Mouse (Mus musculus) hindbrain, postnatal 0 days (tissue): ENCODE measurements at regions not wholly inside any gene's neighbourhood (a gene's known extent, or its start where the extent isn't known, plus 50 kb on each side); places are given as distances from the start of the nearest gene placed in this dataset.

Experiments
- ATAC-seq: fragments of 200-750 bp; cut with Nextera tagmentation; 2 replicates; pipeline ENCODE4 v1.8.0; 2017; ENCODE audit warnings: mild to moderate bottlenecking, moderate TSS enrichment, moderate library complexity
- DNase-seq: peaks from one replicate; pipeline ENCODE4 v3.0.0-alpha.2; 2015; ENCODE audit warnings: low spot score
- H3K27ac ChIP-seq: fragments of 300-500 bp; sonication (generic); 2 replicates; pipeline ENCODE4 v1.5.1; 2014; ENCODE audit warnings: mild to moderate bottlenecking
- H3K27me3 ChIP-seq: fragments of 300-500 bp; sonication (generic); 2 replicates; pipeline ENCODE4 v1.6.1; 2014; ENCODE audit warnings: low read length, mixed read lengths; ENCODE audit not compliant: insufficient read depth
- H3K36me3 ChIP-seq: fragments of 300-500 bp; sonication (generic); 2 replicates; pipeline ENCODE4 v1.6.1; 2014; ENCODE audit warnings: low read length, mixed read lengths; ENCODE audit not compliant: insufficient read depth
- H3K4me1 ChIP-seq: fragments of 300-500 bp; sonication (generic); 2 replicates; pipeline ENCODE4 v1.6.1; 2014; ENCODE audit warnings: antibody characterized with exemption, low read length, mixed read lengths; ENCODE audit not compliant: insufficient read depth
- H3K4me2 ChIP-seq: fragments of 300-500 bp; sonication (generic); 2 replicates; pipeline ENCODE4 v1.6.1; 2014; ENCODE audit warnings: low read depth, mild to moderate bottlenecking, low read length, moderate library complexity, mixed read lengths
- H3K4me3 ChIP-seq: fragments of 300-500 bp; sonication (generic); 2 replicates; pipeline ENCODE4 v1.5.1; 2014; ENCODE audit warnings: low read length
- H3K9ac ChIP-seq: fragments of 300-500 bp; sonication (generic); replicated peaks from 2 replicates; pipeline ENCODE4 v1.6.1; 2014; ENCODE audit warnings: mild to moderate bottlenecking, low read length, moderate library complexity, mixed read lengths
- H3K9me3 ChIP-seq: fragments of 300-500 bp; sonication (generic); 2 replicates; pipeline ENCODE4 v1.6.1; 2016; ENCODE audit warnings: low read length, mixed read lengths
- CTCF ChIP-seq: IDR thresholded peaks from 2 replicates; pipeline ENCODE4 v1.5.1; 2016; ENCODE audit warnings: antibody characterized with exemption, control low read depth, low read depth
- WGBS: fragments of 180-500 bp; shearing (Covaris S2); extraction: QIAGEN DNeasy Blood & Tissue Kit; methylation state at CpG from one replicate; pipeline ENCODE4 v1.1.7; 2014; 5-methylcytosine and 5-hydroxymethylcytosine counted together

GRCm38 (mm10) chr8:77826255-77826654 is 102.0 kb upstream of the Ednra start:
- 72% methylated on average over 2 of the region's 2 CpGs for WGBS
- no peak overlapping the region for H3K4me2 ChIP-seq

GRCm38 (mm10) chr8:77828079-77828478 is 103.8 kb upstream of the Ednra start:
- WGBS = 17% methylated on average over 7 of the region's 7 CpGs
- Histone ChIP-seq H3K9ac (no peak overlapping the region), H3K4me3 (no peak overlapping the region), H3K27me3 (no peaks in the 10 kb centered on the region), H3K36me3 (no peaks in the 10 kb centered on the region), H3K27ac (no peak overlapping the region), H3K4me2 (no peak overlapping the region), H3K9me3 (no peaks in the 10 kb centered on the region), H3K4me1 (no peaks in the 10 kb centered on the region)
- no peak for TF ChIP-seq CTCF
- DNase-seq (no peak), ATAC-seq (0 out of 2 replicates have a peak, but pooled peaks have one; percentile 24)

More at GRCm38 (mm10) chr8:77826255-77826654, 102.0 kb upstream of the Ednra start:
- H3K36me3 ChIP-seq = no peaks in the 10 kb centered on the region
- no peak for ATAC-seq
- no peak for DNase-seq
- no peaks in the 10 kb centered on the region for H3K9me3 ChIP-seq
- H3K4me1 ChIP-seq = no peaks in the 10 kb centered on the region
- H3K9ac ChIP-seq = no peak overlapping the region
- TF ChIP-seq CTCF = no peak
- H3K27me3 ChIP-seq = no peaks in the 10 kb centered on the region
- H3K27ac ChIP-seq = no peak overlapping the region
- no peak overlapping the region for H3K4me3 ChIP-seq

GRCm38 (mm10) chr8:77829126-77829748 is 105.0 kb upstream of the Ednra start:
- ATAC-seq (no peak), DNase-seq (no peak)
- TF ChIP-seq CTCF = no peak
- H3K4me1 ChIP-seq = no peaks in the 10 kb centered on the region
- WGBS = 61% methylated on average over 5 of the region's 5 CpGs
- no peak overlapping the region for H3K9ac ChIP-seq
- no peak overlapping the region for H3K4me2 ChIP-seq
- no peaks in the 10 kb centered on the region for H3K9me3 ChIP-seq
- no peaks in the 10 kb centered on the region for H3K36me3 ChIP-seq
- no peak overlapping the region for H3K4me3 ChIP-seq
- no peak overlapping the region for H3K27ac ChIP-seq
- H3K27me3 ChIP-seq = no peaks in the 10 kb centered on the region

- Histone ChIP-seq H3K4me1 (no peaks in the 10 kb centered on the region), H3K4me2 (no peak overlapping the region), H3K9me3 (no peaks in the 10 kb centered on the region), H3K27ac (no peak overlapping the region), H3K27me3 (no peaks in the 10 kb centered on the region), H3K9ac (no peak overlapping the region), H3K36me3 (no peaks in the 10 kb centered on the region), H3K4me3 (no peak overlapping the region)
- ATAC-seq (no peak), DNase-seq (no peak)
- 84% methylated on average over 5 of the region's 5 CpGs for whole genome bisulfite sequencing
- no peak for TF ChIP-seq CTCF
These were observed 105.5 kb upstream of the Ednra start for GRCm38 (mm10) chr8:77829764-77830163.

GRCm38 (mm10) chr8:77834283-77834682 is 110.0 kb upstream of the Ednra start:
- no peak for TF ChIP-seq CTCF
- 81% methylated on average over 6 of the region's 6 CpGs for WGBS
- H3K27me3 ChIP-seq = no peaks in the 10 kb centered on the region
- no peaks in the 10 kb centered on the region for H3K4me1 ChIP-seq
- H3K36me3 ChIP-seq = no peaks in the 10 kb centered on the region
- H3K9ac ChIP-seq = no peak overlapping the region
- H3K4me3 ChIP-seq = no peak overlapping the region
- H3K9me3 ChIP-seq = no peaks in the 10 kb centered on the region
- DNase-seq (no peak), ATAC-seq (no peak)
- H3K4me2 ChIP-seq = no peak overlapping the region
- H3K27ac ChIP-seq = no peak overlapping the region

- DNase-seq = no peak
- no peak overlapping the region for H3K27ac ChIP-seq
- H3K4me2 ChIP-seq = no peak overlapping the region
- H3K4me1 ChIP-seq = no peaks in the 10 kb centered on the region
- H3K9me3 ChIP-seq = no peaks in the 10 kb centered on the region
- no peaks in the 10 kb centered on the region for H3K36me3 ChIP-seq
- ATAC-seq = no peak
- H3K4me3 ChIP-seq = no peak overlapping the region
- no peak overlapping the region for H3K9ac ChIP-seq
- TF ChIP-seq CTCF = no peak
- 74% methylated on average over 5 of the region's 5 CpGs for WGBS
- H3K27me3 ChIP-seq = no peaks in the 10 kb centered on the region
These were observed 112.7 kb upstream of the Ednra start for GRCm38 (mm10) chr8:77836902-77837489.
